Mouse (Mus musculus): ENCODE results near the gene Tnk2. TPM values are rescaled to one million over a fixed set of nuclear protein-coding genes. Genes with fewer than 3 reads are reported as not detected.

Tnk2 gene
- polyA plus RNA-seq, 1 experiment: 38.2 TPM

GRCm38 (mm10) chr16:32672861-32673560 lies 29.3 kb downstream of the Tnk2 start:
- peak; percentile 77 for DNase-seq (ENCODE audit: low read depth, low spot score)
- 40% methylated on average over 13 of the region's 13 CpGs for WGBS

- 70% methylated on average over 17 of the region's 17 CpGs for WGBS
- no peak for DNase-seq (ENCODE audit: low read depth, low spot score)
Observed at GRCm38 (mm10) chr16:32674121-32674740, 30.6 kb downstream of the Tnk2 start.

DNA sequence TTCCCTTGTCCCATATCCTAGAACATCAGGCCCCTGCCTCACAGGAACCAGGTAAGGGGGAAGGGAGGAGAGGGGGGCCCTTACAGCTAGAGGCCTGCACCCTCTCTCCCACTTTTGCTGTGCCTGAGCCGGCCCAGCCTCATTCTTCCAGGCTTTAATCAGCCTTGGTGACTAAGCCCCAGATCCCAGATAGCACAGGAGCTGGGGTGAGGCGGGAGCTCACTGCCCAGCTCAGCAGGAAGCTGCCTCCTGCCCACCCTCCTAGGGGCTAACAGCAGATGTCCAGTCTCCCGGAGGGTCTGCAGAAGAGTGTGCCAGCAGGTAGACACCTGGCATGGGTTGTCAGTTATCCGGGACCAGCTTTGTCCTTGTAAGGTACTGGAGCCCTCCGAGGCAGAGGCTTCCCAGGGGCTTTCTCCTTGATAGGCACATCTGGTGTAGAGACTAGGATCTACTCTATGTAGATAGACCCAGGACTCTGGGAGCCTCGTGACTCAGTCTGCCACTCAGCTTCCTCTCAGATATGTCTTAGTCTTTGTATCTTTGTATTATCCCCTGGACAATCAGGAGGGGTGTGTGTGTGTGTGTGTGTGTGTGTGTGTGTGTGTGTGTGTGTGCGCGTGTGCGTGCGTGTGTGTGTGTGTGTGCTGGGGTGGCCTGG lies 33.5 kb downstream of the Tnk2 start:
- no peak for DNase-seq (ENCODE audit: low read depth, low spot score)
- WGBS: 76% methylated on average over 10 of the region's 10 CpGs

- WGBS: 36% methylated on average over 14 of the region's 14 CpGs
- no peak for DNase-seq (ENCODE audit: low read depth, low spot score)
Observed at GRCm38 (mm10) chr16:32677903-32678302, 34.2 kb downstream of the Tnk2 start.

DNA sequence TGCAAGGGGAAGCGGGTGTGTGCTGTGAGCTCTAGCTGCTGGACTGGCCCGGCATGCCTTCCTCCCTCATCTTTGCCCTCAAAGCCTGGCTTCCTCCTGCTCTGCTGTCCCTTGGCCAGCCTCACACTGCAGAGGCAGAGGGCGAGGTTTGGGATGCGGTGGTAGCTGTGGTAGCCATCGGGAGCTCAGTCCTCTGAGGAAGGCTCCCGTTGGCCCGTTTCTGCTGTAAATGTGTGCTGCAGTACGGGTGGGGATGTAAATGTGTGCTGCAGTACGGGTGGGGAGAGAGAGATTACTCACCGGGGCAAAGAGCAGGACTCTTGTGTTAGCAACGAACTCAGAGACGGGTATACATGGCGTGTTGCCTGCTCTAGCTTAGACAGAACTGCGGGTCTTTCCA lies 35.1 kb downstream of the Tnk2 start:
- 30% methylated on average over 14 of the region's 14 CpGs for WGBS
- no peak for DNase-seq (ENCODE audit: low read depth, low spot score)

- no peak for DNase-seq (ENCODE audit: low read depth, low spot score)
- WGBS: 93% methylated on average over 16 of the region's 16 CpGs
Observed at GRCm38 (mm10) chr16:32679976-32680375, 36.3 kb downstream of the Tnk2 start.

- DNase-seq (ENCODE audit: low read depth, low spot score): no peak
- 88% methylated on average over 6 of the region's 6 CpGs for WGBS
Observed at GRCm38 (mm10) chr16:32680806-32681205, 37.1 kb downstream of the Tnk2 start.

DNA sequence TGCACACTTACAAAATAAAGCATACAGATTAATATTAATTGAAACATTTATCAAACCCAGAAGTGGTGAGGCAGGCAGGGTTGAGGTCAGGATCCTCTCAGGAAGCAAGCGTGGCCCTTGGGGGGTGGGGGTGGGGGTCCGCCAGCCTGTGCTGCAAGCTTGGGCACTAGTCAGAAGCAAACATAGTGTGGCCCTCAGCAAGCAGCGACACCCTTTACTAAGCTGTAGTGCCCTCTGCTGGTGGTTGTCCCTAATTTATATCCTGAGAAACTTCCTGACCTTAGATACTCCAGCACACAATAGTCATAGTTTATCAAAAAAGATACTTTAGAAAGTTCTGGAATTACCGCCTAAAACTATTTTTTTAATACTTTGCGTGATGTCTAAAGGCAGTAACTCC lies 38.5 kb downstream of the Tnk2 start:
- 25% methylated on average over 5 of the region's 5 CpGs for WGBS
- DNase-seq (ENCODE audit: low read depth, low spot score): peak; percentile 81

GRCm38 (mm10) chr16:32682841-32683240 lies 39.2 kb downstream of the Tnk2 start:
- WGBS: 77% methylated on average over 4 of the region's 4 CpGs
- no peak for DNase-seq (ENCODE audit: low read depth, low spot score)

GRCm38 (mm10) chr16:32683343-32683742 lies 39.7 kb downstream of the Tnk2 start:
- DNase-seq (ENCODE audit: low read depth, low spot score): no peak
- 61% methylated on average over 5 of the region's 5 CpGs for WGBS

- DNase-seq (ENCODE audit: low read depth, low spot score): no peak
- WGBS: 27% methylated on average over 10 of the region's 10 CpGs
Observed at GRCm38 (mm10) chr16:32685405-32685804, 41.7 kb downstream of the Tnk2 start.

DNA sequence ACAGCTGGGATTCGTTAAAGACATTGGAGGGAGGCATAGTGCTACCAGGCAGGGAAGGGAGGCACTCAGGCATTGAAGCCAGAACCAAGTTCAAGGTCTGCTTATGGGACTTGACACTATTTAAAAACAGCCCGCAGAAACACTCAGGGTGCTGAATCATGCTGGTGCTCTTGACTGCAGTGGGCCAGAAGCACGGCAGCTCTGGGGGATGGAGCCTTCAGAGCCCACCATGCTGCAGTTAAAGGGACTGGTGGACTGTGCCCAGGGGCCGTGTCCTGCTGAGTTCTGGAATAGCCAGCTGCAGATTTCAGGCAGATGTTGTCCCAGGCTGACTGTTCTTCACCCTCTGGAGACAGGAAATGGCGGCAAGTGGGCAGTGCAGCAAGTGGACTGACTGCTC lies 42.3 kb downstream of the Tnk2 start:
- no peak for DNase-seq (ENCODE audit: low read depth, low spot score)
- 60% methylated on average over 5 of the region's 5 CpGs for WGBS

DNA sequence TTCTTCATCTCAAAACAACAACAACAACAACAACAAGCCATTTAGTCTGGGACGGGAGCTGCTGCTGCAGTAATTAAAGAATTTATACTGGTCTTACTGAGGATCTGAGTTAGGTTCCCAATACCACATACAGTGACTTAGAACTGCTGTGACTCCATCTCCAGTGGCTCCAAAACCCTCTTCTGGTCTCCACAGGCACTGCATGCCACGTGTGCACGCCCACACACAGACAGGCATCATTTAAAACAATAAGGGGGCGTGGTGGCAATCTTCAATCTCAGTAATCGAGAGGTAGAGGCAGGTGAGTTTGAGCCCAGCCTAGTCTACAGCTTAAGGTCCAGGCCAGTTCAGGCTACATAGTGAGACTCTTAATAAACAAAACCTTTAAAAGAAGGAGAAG lies 43.5 kb downstream of the Tnk2 start:
- no peak for DNase-seq (ENCODE audit: low read depth, low spot score)
- WGBS: 57% methylated on average over 5 of the region's 5 CpGs

- 20% methylated on average over 4 of the region's 4 CpGs for WGBS
- no peak for DNase-seq (ENCODE audit: low read depth, low spot score)
Observed at GRCm38 (mm10) chr16:32688770-32689169, 45.1 kb downstream of the Tnk2 start.

DNA sequence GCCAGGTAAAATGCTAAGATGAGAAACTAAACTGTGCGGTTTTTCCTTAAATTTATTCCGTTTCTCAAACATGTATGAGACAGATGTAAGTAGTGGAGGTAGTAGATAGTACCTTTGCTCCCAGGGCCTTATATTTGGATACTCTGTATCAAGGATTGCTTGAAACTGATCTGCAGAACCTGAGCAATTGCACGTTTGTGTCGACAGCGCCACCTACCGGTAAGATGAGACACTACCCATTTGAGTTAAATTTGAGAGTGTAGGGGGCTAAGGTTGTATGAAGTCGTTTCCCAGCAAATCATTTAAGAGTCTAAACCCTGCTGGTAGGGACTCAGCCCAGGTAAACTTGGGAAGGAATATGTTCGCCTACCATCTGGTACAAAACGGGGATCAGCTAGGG lies 45.8 kb downstream of the Tnk2 start:
- no peak for DNase-seq (ENCODE audit: low read depth, low spot score)
- WGBS: 10% methylated on average over 9 of the region's 9 CpGs

GRCm38 (mm10) chr16:32696841-32697464 lies 53.3 kb downstream of the Tnk2 start:
- WGBS: 8% methylated on average over 7 of the region's 7 CpGs
- DNase-seq (ENCODE audit: low read depth, low spot score): no peak

DNA sequence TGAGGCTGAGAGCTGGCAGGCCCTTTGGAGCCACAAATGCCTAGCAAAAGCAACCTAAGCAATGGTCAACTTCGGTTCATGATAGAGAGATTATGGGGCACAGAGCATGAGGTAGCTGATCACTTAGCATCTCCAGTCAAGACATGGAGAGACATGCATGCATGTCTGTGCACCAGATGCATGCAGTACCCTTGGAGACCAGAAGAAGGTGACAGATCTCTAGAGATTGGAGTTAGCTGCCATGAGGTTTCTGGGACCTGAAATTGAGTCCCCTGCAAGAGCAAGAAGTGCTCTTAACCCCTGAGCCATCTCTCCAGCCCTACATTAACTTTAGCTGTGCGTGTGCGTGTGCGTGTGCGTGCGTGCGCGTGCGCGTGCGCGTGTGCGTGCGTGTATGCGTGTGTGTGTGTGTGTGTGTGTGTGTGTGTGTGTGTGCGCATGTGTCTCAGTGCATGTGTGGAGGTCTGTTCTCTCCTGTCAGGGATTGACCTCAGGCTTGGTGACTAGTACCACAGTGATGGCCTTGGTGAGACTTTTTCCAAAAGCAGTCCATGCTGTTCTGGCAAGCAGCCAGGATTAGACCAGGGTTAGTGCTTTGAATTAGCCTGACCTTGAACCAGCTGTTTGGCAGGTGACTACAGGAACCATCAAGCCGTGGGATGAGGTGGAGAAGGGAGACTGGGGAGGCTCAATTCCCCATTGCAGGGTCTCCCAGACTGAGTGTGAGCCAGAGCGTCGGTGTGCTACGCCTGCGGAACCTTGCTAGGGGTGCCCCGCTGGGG lies 54.2 kb downstream of the Tnk2 start:
- WGBS: 88% methylated on average over 22 of the region's 22 CpGs

DNA sequence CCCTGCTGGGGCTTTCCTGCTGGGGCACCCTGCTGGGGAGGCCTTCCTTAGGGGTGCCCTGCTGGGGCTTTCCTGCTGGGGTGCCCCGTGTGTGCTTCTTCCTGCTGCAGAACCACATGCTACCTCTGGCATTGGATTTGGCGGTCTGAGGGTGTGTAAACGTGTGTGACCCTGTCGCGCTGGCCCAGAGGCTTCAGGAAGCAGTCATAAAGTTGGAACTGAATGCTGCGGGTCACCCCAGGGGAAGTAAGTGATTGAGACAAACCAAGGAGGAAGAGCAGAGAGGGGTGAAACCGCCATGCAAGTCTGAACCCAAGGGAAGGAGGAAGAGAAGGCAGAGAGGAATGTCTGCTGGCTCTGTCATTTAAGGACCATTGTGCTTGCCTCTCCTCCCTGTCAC lies 54.9 kb downstream of the Tnk2 start:
- 14% methylated on average over 7 of the region's 7 CpGs for WGBS
- no peak for DNase-seq (ENCODE audit: low read depth, low spot score)

More for the DNA sequence above, 54.2 kb downstream of the Tnk2 start:
- DNase-seq (ENCODE audit: low read depth, low spot score): no peak

DNA sequence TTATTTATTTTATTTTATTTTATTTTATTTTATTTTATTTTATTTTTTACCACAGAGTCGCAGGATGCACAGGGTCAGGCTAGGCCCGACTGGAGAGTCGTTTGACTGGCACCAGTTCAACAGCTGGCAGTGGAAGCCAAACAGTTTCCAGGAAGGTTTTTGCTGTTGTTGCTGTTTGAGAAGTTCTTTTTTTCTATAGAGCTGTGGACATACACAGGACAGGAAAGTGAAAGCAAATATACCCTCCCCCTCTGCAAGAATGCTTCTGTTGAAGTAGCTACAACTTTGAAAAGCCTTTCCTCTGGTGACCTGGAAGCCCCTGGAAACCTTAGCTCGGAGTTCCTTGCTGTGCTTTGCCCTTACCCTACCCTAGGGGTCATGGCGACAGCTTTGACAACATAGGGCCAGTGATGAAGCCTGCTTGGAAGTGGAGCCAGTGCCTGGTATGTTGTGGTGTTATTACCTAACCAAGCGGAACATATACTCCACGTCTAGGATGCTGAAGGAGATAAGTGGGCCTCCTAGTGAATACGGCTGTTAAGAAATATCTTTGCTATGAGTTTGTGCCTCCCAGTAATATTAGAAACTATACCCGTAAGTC lies 59.7 kb downstream of the Tnk2 start:
- no peak for DNase-seq (ENCODE audit: low read depth, low spot score)
- 46% methylated on average over 9 of the region's 9 CpGs for WGBS
